Mouse (Mus musculus) naive thymus-derived CD4-positive, alpha-beta T cell, adult 5 months (primary cell): ENCODE measurements around the gene Ly6g6e. TPM values are rescaled to one million over a fixed set of nuclear protein-coding genes. Genes with fewer than 3 reads are reported as not detected.

Experiments
- polyA plus RNA-seq: library from polyadenylated mRNA; unstranded; fragments of 100-300 nt; shearing (Covaris generic); gene quantifications from one replicate; pipeline ENCODE4 v1.2.1, GENCODE M21; 2017

Ly6g6e gene
- polyA plus RNA-seq, 1 experiment from 2014 or later, result not detected

Other genes starting within 250 kb of the Ly6g6e start
- 18.7 TPM for gene Stk19, start 240.0 kb upstream of the Ly6g6e start, polyA plus RNA-seq
- 89.1 TPM for gene Dxo, start 239.9 kb upstream of the Ly6g6e start, polyA plus RNA-seq
- gene Skiv2l, start 226.7 kb upstream of the Ly6g6e start, polyA plus RNA-seq, result 137 TPM
- gene Nelfe, start 226.5 kb upstream of the Ly6g6e start, polyA plus RNA-seq, result 27.2 TPM
- not detected for gene Cfb, start 214.4 kb upstream of the Ly6g6e start, polyA plus RNA-seq
- gene Zbtb12, start 197.4 kb upstream of the Ly6g6e start, polyA plus RNA-seq, result 0.32 TPM
- not detected for gene Gm20547, start 194.9 kb upstream of the Ly6g6e start, polyA plus RNA-seq
- gene C2, start 178.6 kb upstream of the Ly6g6e start, polyA plus RNA-seq, result not detected
- 49.8 TPM for gene Ehmt2, start 178.4 kb upstream of the Ly6g6e start, polyA plus RNA-seq
- gene Slc44a4, start 162.4 kb upstream of the Ly6g6e start, polyA plus RNA-seq, result not detected
- gene Neu1, start 145.6 kb upstream of the Ly6g6e start, polyA plus RNA-seq, result 116 TPM
- gene Hspa1b, start 117.7 kb upstream of the Ly6g6e start, polyA plus RNA-seq, result 785 TPM
- gene Gm20481, start 107.0 kb upstream of the Ly6g6e start, polyA plus RNA-seq, result 42.4 TPM
- gene Hspa1a, start 104.7 kb upstream of the Ly6g6e start, polyA plus RNA-seq, result 403 TPM
- gene Hspa1l, start 104.2 kb upstream of the Ly6g6e start, polyA plus RNA-seq, result 0.17 TPM
- gene Lsm2, start 95.0 kb upstream of the Ly6g6e start, polyA plus RNA-seq, result 59.4 TPM
- 151 TPM for gene Vars, start 75.9 kb upstream of the Ly6g6e start, polyA plus RNA-seq
- not detected for gene Vwa7, start 60.3 kb upstream of the Ly6g6e start, polyA plus RNA-seq
- gene Sapcd1, start 48.9 kb upstream of the Ly6g6e start, polyA plus RNA-seq, result not detected
- gene Msh5, start 30.2 kb upstream of the Ly6g6e start, polyA plus RNA-seq, result 4.4 TPM
- gene Clic1, start 26.9 kb upstream of the Ly6g6e start, polyA plus RNA-seq, result 228 TPM
- gene Ddah2, start 17.9 kb upstream of the Ly6g6e start, polyA plus RNA-seq, result 0.95 TPM
- not detected for gene Ly6g6c, start 11.5 kb upstream of the Ly6g6e start, polyA plus RNA-seq
- gene Mpig6b, start 10.7 kb upstream of the Ly6g6e start, polyA plus RNA-seq, result not detected
- not detected for gene Ly6g6d, start 1.2 kb downstream of the Ly6g6e start, polyA plus RNA-seq
- not detected for gene Ly6g6f, start 8.7 kb downstream of the Ly6g6e start, polyA plus RNA-seq
- 90.2 TPM for gene Abhd16a, start 12.4 kb downstream of the Ly6g6e start, polyA plus RNA-seq
- not detected for gene Ly6g5c, start 31.4 kb downstream of the Ly6g6e start, polyA plus RNA-seq
- 1.2 TPM for gene Ly6g5b, start 38.5 kb downstream of the Ly6g6e start, polyA plus RNA-seq
- gene Gpank1, start 44.6 kb downstream of the Ly6g6e start, polyA plus RNA-seq, result 64.4 TPM
- 190 TPM for gene Csnk2b, start 45.2 kb downstream of the Ly6g6e start, polyA plus RNA-seq
- gene D17H6S53E, start 49.5 kb downstream of the Ly6g6e start, polyA plus RNA-seq, result 0.75 TPM
- not detected for gene Apom, start 55.1 kb downstream of the Ly6g6e start, polyA plus RNA-seq
- gene Bag6, start 58.3 kb downstream of the Ly6g6e start, polyA plus RNA-seq, result 77.8 TPM
- 31.3 TPM for gene Prrc2a, start 88.0 kb downstream of the Ly6g6e start, polyA plus RNA-seq
- gene Aif1, start 99.2 kb downstream of the Ly6g6e start, polyA plus RNA-seq, result not detected
- gene Lst1, start 111.5 kb downstream of the Ly6g6e start, polyA plus RNA-seq, result 1.8 TPM
- 754 TPM for gene Ltb, start 117.5 kb downstream of the Ly6g6e start, polyA plus RNA-seq
- gene Tnf, start 125.1 kb downstream of the Ly6g6e start, polyA plus RNA-seq, result 4.2 TPM
- 24.6 TPM for gene Lta, start 128.4 kb downstream of the Ly6g6e start, polyA plus RNA-seq
- not detected for gene Gm16181, start 143.9 kb downstream of the Ly6g6e start, polyA plus RNA-seq
- 1.4 TPM for gene Atp6v1g2, start 156.8 kb downstream of the Ly6g6e start, polyA plus RNA-seq
- 16.0 TPM for gene Nfkbil1, start 158.9 kb downstream of the Ly6g6e start, polyA plus RNA-seq
- gene Ddx39b, start 164.8 kb downstream of the Ly6g6e start, polyA plus RNA-seq, result 192 TPM
- 5,786 TPM for gene H2-D1, start 185.8 kb downstream of the Ly6g6e start, polyA plus RNA-seq
- gene H2-Q1, start 243.5 kb downstream of the Ly6g6e start, polyA plus RNA-seq, result not detected